Mouse (Mus musculus) olfactory bulb, adult 2 months (tissue): ENCODE data around the gene Pik3r5. TPM values are rescaled to one million over a fixed set of nuclear protein-coding genes. Genes with fewer than 3 reads are reported as not detected.

Experiments used
- H3K27ac ChIP-seq: fragments of 200-500 bp; 2 replicates; pipeline ENCODE4 v1.5.1; 2012; ENCODE audit warnings: low read depth, low read length; ENCODE audit not compliant: insufficient read depth
- H3K4me1 ChIP-seq: fragments of 200-500 bp; 2 replicates; pipeline ENCODE4 v1.6.1; 2012; ENCODE audit warnings: low read length; ENCODE audit not compliant: control insufficient read depth, insufficient read depth
- H3K4me3 ChIP-seq: fragments of 200-500 bp; 2 replicates; pipeline ENCODE4 v1.5.1; 2012; ENCODE audit warnings: mild to moderate bottlenecking, low read depth, low read length, moderate library complexity; ENCODE audit not compliant: insufficient read depth
- CTCF ChIP-seq: fragments of 200-500 bp; IDR thresholded peaks from 2 replicates; pipeline ENCODE4 v1.5.1; 2012; ENCODE audit warnings: low read depth, mild to moderate bottlenecking, low read length, moderate library complexity; ENCODE audit not compliant: insufficient read depth
- POLR2A ChIP-seq: fragments of 200-500 bp; IDR thresholded peaks from 2 replicates; pipeline ENCODE4 v1.6.1; 2012; ENCODE audit warnings: mild to moderate bottlenecking, low read depth, low read length, moderate library complexity; ENCODE audit not compliant: insufficient read depth
- WGBS: fragments of 180-500 bp; shearing (Covaris S2); methylation state at CpG from one replicate; pipeline ENCODE4 v1.1.7; 2018; 5-methylcytosine and 5-hydroxymethylcytosine counted together
- polyA plus RNA-seq: library from polyadenylated mRNA; stranded (reverse); fragments of >200 nt; gene quantifications from 2 replicates; pipeline ENCODE4 v1.2.4, GENCODE M21; 2012; ENCODE audit warnings: low replicate concordance; ENCODE audit not compliant: missing spikeins, insufficient read depth, insufficient read length

Pik3r5 gene
- polyA plus RNA-seq, 1 experiment, result not detected

DNA sequence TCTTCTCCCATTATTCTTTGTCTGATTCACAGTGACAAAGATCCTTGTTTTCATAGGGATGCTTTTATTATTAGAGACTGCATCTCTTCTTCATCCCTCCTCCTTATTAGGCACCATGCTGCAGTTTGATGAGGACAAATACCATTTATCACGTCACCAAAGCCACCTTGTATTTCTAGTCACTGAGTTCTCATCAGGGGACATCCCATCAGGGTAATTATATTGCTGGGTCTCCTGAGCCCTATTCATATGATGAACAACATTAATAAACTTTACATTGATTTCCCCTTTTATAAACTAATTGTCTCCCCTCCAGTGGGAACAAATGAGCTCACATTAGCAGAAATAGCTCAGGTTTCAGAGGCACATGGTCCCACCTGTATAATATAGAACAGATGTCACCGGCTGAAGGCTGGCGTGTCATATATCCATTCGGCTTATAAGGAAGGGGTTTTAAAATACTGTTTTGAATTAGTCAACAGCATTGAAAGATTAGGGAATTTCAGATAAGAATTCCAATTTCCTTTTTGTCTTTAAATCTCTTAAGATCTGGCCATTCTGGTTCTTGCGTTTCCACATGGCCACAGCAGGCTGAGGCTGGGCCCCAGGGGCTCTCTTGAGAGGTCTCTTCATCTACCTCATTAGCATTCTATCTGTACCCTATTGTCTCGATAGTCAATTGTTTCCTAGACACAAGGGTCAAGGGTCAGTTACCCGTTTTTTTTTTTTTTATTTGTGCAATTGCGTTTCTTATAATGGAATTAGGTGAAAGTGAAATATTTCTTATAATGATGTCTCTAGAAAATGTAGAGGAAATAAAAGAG is 6.2 kb upstream of the Pik3r5 start:
- no peak overlapping the region for H3K27ac ChIP-seq
- 69% methylated on average over 8 of the region's 8 CpGs for WGBS
- TF ChIP-seq CTCF (no peak), POLR2A (no peak)

DNA sequence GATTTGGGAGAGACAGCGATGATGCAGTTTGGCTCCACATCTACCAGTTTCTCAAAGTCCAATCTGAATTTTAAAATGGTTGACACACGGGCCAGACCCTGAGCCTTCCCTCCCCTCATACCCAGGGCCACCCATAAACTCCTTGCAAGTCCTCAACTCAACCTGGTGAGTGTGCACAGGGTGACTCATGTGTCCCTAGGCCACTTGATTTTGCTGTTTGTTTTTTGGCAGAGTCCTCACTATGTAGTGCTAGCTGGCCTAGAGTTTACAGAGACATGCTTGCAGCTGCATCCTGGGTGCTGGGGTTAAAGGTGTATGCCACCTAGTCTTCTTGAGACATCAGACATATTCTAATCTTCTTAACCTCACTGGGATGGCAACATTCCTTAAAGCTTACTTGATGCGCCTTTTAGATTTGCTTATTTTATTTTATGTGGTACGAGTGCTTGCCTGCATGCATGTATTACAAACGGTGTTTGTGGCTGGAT is 4.8 kb upstream of the Pik3r5 start:
- Histone ChIP-seq H3K27ac (no peak overlapping the region), H3K4me1 (peaks cover 2% of the 10 kb centered on the region; the same call in 1 of the 2 replicates), H3K4me3 (no peak overlapping the region)
- WGBS, result 91% methylated on average over 5 of the region's 5 CpGs
- TF ChIP-seq CTCF, result no peak
- no peak for TF ChIP-seq POLR2A

More for the DNA sequence above, 6.2 kb upstream of the Pik3r5 start:
- H3K4me1 ChIP-seq, result no peaks in the 10 kb centered on the region
- H3K4me3 ChIP-seq, result no peak overlapping the region

DNA sequence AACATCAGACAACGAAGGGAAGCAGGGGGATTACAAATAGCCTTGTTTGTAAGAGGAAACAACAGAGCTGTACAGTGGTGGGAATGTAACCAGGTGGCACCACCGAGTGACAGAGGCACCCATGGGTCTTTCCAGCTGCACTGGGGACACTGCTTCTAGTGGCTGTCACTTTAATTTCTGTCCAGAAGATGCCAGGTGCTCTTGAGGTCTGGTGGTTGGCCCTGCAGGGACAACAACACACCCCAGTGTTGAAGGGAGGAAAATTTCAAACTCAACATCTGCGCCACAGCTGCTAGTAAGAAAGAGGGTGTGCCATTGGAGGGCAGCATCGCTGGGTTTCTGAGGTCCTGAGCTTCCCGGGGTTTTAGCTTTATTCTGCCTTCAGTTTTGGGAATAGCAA is 1.3 kb upstream of the Pik3r5 start:
- no peak overlapping the region for H3K4me3 ChIP-seq
- no peak for TF ChIP-seq POLR2A
- no peak for TF ChIP-seq CTCF
- peaks cover 3% of the 10 kb centered on the region; the same call in 1 of the 2 replicates for H3K4me1 ChIP-seq
- no peak overlapping the region for H3K27ac ChIP-seq
- WGBS, result 79% methylated on average over 5 of the region's 5 CpGs

DNA sequence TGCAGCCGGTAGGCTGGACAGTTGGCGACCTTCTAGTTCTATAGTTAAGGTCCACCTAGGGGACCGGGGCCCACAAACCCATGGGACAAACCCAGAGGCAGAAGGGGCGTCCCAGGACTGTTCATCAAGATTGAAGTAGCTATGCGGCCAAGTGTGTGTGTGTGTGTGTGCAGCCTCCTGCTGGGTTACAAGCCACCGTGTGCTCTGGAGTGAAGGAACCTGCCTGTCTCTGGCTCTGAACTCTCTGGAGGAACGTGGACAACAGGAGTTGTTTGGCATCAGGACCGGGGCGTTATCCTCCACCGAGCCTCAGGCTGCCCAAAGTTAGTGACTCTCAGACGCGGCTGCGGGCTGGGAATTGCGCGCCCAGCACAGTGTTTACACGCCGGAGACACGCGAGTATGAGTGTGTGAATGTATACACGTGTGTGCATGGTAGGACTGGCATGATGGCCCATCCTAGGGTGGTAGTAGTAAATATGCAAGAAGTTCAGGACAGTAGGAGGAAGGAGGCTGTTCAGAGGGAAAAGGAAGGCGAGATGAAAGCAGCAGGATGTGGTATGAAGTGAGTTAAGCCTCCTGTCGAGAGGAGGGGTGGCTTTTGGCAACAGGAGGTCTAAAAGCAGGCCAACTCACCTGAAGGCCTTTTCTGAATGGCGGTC is 570 bp downstream of the Pik3r5 start:
- H3K4me3 ChIP-seq, result peak overlapping the region; percentile 35
- 48% methylated on average over 23 of the region's 23 CpGs for whole genome bisulfite sequencing

DNA sequence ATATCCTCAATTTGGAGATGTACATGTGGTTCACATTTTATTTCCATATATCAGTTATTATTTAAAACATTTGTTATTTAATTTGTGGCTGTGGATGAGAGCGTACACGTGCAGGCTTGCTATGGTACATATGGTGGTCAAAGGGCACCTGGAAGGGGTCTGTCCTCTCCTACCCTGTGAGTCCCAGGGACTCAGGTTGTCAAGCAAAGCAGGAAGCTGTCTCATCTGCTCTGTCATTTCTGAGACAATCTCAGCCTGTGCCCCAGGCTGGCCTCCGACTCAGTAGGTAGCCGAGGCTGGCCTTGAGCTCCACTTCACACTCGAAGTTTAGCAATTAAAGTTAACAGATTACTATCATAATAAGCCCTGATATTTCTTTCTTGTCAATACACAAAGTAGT is 1.6 kb downstream of the Pik3r5 start:
- 91% methylated on average over 5 of the region's 5 CpGs for WGBS
- Histone ChIP-seq H3K4me3 (no peak overlapping the region), H3K4me1 (peaks cover 3% of the 10 kb centered on the region; the same call in 1 of the 2 replicates), H3K27ac (no peak overlapping the region)
- TF ChIP-seq CTCF, result no peak
- no peak for TF ChIP-seq POLR2A

More for the DNA sequence above, 570 bp downstream of the Pik3r5 start:
- Histone ChIP-seq H3K4me1 (peaks cover 3% of the 10 kb centered on the region; the same call in 1 of the 2 replicates), H3K27ac (no peak overlapping the region)
- TF ChIP-seq POLR2A, result no peak

DNA sequence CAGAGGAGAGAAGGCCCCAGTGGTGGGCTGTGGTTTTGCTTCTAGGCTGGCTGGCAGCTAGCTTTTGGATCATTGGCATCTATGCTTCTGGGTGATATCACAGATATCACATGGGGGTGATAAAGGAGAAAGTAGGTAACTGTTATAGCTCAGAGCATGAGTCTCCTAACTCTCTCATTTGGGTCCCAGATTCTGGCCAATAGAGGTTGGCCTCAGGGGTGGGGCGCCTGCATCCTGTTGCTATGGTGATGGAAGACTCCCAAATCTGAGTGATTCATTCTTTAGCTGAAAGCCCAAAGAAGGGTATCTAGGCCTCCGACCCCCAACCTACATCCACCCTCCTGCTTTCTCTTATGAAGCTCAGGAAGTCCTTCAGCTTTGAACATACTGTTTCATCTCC is 2.8 kb downstream of the Pik3r5 start:
- no peak for TF ChIP-seq CTCF
- TF ChIP-seq POLR2A, result no peak
- 89% methylated on average over 2 of the region's 2 CpGs for WGBS
- Histone ChIP-seq H3K27ac (no peak overlapping the region), H3K4me1 (peaks cover 3% of the 10 kb centered on the region; the same call in 1 of the 2 replicates), H3K4me3 (no peak overlapping the region)

DNA sequence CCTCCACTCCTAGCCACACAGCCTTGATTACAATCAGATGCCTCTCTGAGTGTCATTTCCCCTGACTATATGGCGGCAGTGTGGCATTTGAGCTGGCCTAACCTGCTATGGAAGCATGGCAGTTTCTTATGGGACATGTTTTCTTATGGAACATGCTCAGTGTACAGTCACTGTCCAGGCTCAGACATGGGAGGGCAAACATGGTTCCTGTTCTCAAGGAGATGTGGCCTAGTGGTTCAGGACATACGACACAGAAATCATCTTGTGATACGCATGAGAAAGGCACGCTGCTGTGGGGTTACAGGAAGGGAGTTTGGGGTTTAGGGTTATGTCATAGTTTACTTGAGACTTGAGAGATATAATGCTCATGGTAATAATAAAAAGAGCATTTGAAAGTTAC is 3.7 kb downstream of the Pik3r5 start:
- WGBS, result 97% methylated on average over 4 of the region's 4 CpGs
- Histone ChIP-seq H3K4me3 (no peak overlapping the region), H3K4me1 (peaks cover 3% of the 10 kb centered on the region; the same call in 1 of the 2 replicates), H3K27ac (no peak overlapping the region)
- no peak for TF ChIP-seq CTCF
- no peak for TF ChIP-seq POLR2A

DNA sequence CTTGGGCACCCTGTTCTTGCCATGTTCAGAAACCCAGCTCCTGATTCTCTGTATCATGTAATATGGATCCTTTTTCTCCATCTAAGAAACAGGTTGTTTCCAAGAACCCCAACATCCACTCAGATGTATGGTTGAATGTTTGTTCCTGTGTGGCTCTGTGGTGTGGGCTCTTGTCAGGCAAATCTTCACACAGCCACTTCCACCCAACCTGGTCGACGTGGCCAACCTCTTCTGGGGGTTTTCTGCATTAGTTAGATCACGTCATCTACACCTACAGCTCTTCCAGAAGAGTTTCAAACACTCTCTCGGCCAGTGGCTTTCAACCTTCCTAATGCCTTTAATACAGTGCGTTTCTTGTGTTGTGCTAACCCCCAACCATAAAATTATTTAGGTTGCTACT is 4.5 kb downstream of the Pik3r5 start:
- WGBS, result 91% methylated on average over 5 of the region's 5 CpGs

DNA sequence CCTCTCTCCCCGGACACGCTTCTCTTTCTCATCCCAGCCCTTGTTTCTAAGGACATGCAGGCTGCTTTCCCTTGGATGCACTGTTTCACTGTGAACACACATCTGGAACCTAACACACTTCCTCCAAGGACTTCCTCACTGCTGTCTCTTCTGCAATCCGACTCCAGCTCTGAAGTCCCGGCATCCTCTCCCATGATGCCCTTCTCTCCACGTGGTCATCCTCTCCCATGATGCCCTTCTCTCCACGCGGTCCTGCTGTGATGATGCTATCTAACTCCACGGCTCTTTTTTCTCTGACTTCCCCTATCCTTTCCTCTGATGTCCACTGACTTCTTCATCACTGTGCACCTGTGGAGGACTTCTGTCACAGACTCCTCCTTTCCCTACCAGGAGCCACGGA is 8.2 kb downstream of the Pik3r5 start:
- TF ChIP-seq POLR2A (no peak), CTCF (no peak)
- 82% methylated on average over 9 of the region's 9 CpGs for WGBS
- no peaks in the 10 kb centered on the region for H3K4me1 ChIP-seq

More for the DNA sequence above, 4.5 kb downstream of the Pik3r5 start:
- H3K4me1 ChIP-seq, result peaks cover 3% of the 10 kb centered on the region; the same call in 1 of the 2 replicates
- TF ChIP-seq POLR2A, result no peak
- no peak overlapping the region for H3K27ac ChIP-seq
- no peak overlapping the region for H3K4me3 ChIP-seq

More for the DNA sequence above, 8.2 kb downstream of the Pik3r5 start:
- Histone ChIP-seq H3K4me3 (no peak overlapping the region), H3K27ac (no peak overlapping the region)
